Mouse (Mus musculus): ENCODE results near the gene Gtpbp1.

The Gtpbp1 gene

GRCm38 (mm10) chr15:79723439-79723838 lies 32.8 kb downstream of the Gtpbp1 start:
- DNase-seq (ENCODE audit: low read depth, low spot score) = peak; percentile 65

- no peak for DNase-seq (ENCODE audit: low read depth, low spot score)
Measured at GRCm38 (mm10) chr15:79725190-79725789, 34.6 kb downstream of the Gtpbp1 start.

- DNase-seq (ENCODE audit: low read depth, low spot score) = no peak
Measured at GRCm38 (mm10) chr15:79727840-79728239, 37.2 kb downstream of the Gtpbp1 start.

- DNase-seq (ENCODE audit: low read depth, low spot score) = no peak
Measured at GRCm38 (mm10) chr15:79728311-79728710, 37.7 kb downstream of the Gtpbp1 start.

- no peak for DNase-seq (ENCODE audit: low read depth, low spot score)
Measured at GRCm38 (mm10) chr15:79728731-79729388, 38.2 kb downstream of the Gtpbp1 start.

- DNase-seq (ENCODE audit: low read depth, low spot score) = no peak
Measured at GRCm38 (mm10) chr15:79731554-79731953, 40.9 kb downstream of the Gtpbp1 start.

- DNase-seq (ENCODE audit: low read depth, low spot score) = no peak
Measured at GRCm38 (mm10) chr15:79733192-79733591, 42.5 kb downstream of the Gtpbp1 start.

GRCm38 (mm10) chr15:79733640-79734039 lies 43.0 kb downstream of the Gtpbp1 start:
- DNase-seq (ENCODE audit: low read depth, low spot score) = no peak

- DNase-seq (ENCODE audit: low read depth, low spot score) = no peak
Measured at GRCm38 (mm10) chr15:79734311-79734710, 43.7 kb downstream of the Gtpbp1 start.

GRCm38 (mm10) chr15:79740739-79741138 lies 50.1 kb downstream of the Gtpbp1 start:
- no peak for DNase-seq (ENCODE audit: low read depth, low spot score)

- DNase-seq (ENCODE audit: low read depth, low spot score) = peak; percentile 69
Measured at GRCm38 (mm10) chr15:79741173-79741858, 50.7 kb downstream of the Gtpbp1 start.

- peak; percentile 90 for DNase-seq (ENCODE audit: low read depth, low spot score)
Measured at GRCm38 (mm10) chr15:79741921-79742705, 51.5 kb downstream of the Gtpbp1 start, which contains the start of gene Sun2. Gene Sun2 (minus strand): TSS chr15:79742536.

GRCm38 (mm10) chr15:79742706-79743023 lies 52.0 kb downstream of the Gtpbp1 start:
- no peak for DNase-seq (ENCODE audit: low read depth, low spot score)

GRCm38 (mm10) chr15:79744001-79744400 lies 53.4 kb downstream of the Gtpbp1 start:
- no peak for DNase-seq (ENCODE audit: low read depth, low spot score)

GRCm38 (mm10) chr15:79744742-79745141 lies 54.1 kb downstream of the Gtpbp1 start:
- no peak for DNase-seq (ENCODE audit: low read depth, low spot score)

GRCm38 (mm10) chr15:79745312-79745711 lies 54.7 kb downstream of the Gtpbp1 start:
- DNase-seq (ENCODE audit: low read depth, low spot score) = no peak

- no peak for DNase-seq (ENCODE audit: low read depth, low spot score)
Measured at GRCm38 (mm10) chr15:79745883-79746282, 55.2 kb downstream of the Gtpbp1 start.

GRCm38 (mm10) chr15:79747998-79748397 lies 57.4 kb downstream of the Gtpbp1 start:
- peak; percentile 82 for DNase-seq (ENCODE audit: low read depth, low spot score)

GRCm38 (mm10) chr15:79749162-79749561 lies 58.5 kb downstream of the Gtpbp1 start:
- peak; percentile 41 for DNase-seq (ENCODE audit: low read depth, low spot score)

- DNase-seq (ENCODE audit: low read depth, low spot score) = no peak
Measured at GRCm38 (mm10) chr15:79750266-79750665, 59.6 kb downstream of the Gtpbp1 start.

GRCm38 (mm10) chr15:79751772-79752171 lies 61.1 kb downstream of the Gtpbp1 start:
- DNase-seq (ENCODE audit: low read depth, low spot score) = peak; percentile 53

Measured in A20 (cell line).